Mouse (Mus musculus) erythroblast, embryonic 14.5 days (primary cell): ENCODE measurements at regions not wholly inside any gene's neighbourhood (a gene's known extent, or its start where the extent isn't known, plus 50 kb on each side); places are given as distances from the start of the nearest gene placed in this dataset.

Source experiments
- H3K27me3 ChIP-seq: 2 replicates; pipeline ENCODE4 v1.6.1; 2012; ENCODE audit warnings: inconsistent platforms; ENCODE audit not compliant: control insufficient read depth
- H3K36me3 ChIP-seq: 2 replicates; pipeline ENCODE4 v1.6.1; 2012; ENCODE audit warnings: mild to moderate bottlenecking, inconsistent platforms; ENCODE audit not compliant: control insufficient read depth
- H3K4me1 ChIP-seq: 2 replicates; pipeline ENCODE4 v1.6.1; 2012; ENCODE audit warnings: inconsistent platforms; ENCODE audit not compliant: control insufficient read depth
- H3K4me3 ChIP-seq: replicated peaks from 2 replicates; pipeline ENCODE3; 2012; ENCODE audit warnings: moderate library complexity, mild to moderate bottlenecking, inconsistent platforms
- H3K9me3 ChIP-seq: 2 replicates; pipeline ENCODE4 v1.6.1; 2012; ENCODE audit warnings: low read length, inconsistent platforms, mixed read lengths; ENCODE audit not compliant: control insufficient read depth
- GATA1 ChIP-seq: IDR thresholded peaks from 2 replicates; pipeline ENCODE4 v1.6.1; 2012; ENCODE audit warnings: low read length, inconsistent platforms, mixed read lengths
- TAL1 ChIP-seq: IDR thresholded peaks from 3 replicates; pipeline ENCODE4 v1.6.1; 2012; ENCODE audit warnings: low read length, inconsistent platforms, mixed read lengths

DNA sequence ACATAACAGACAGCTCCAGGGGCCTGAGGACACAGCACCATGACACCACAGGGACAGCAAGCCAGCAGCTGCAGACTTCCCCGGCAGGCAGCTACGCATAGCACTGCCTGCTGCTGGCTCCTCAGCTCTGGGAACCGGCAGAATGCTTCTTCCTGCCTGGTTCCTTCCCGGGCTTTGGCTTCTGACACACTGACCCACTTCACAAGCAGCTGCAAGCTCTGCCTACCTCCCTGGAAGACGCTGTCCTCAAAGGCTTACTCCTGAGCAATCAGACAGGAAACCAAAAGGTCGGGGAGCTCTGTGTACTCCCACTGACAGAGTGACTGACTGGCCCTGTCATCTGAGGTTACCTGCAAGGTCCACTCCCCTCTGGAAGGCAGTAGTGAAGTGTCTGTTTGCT, 159.5 kb upstream of the Zfp618 start:
- H3K27me3 ChIP-seq = no peaks in the 10 kb centered on the region
- H3K36me3 ChIP-seq = no peaks in the 10 kb centered on the region
- no peaks in the 10 kb centered on the region; the same call in 1 of the 2 replicates for H3K9me3 ChIP-seq
- TF ChIP-seq GATA1 = no peak
- no peak for TF ChIP-seq TAL1
- H3K4me3 ChIP-seq = no peak overlapping the region
- no peaks in the 10 kb centered on the region for H3K4me1 ChIP-seq

DNA sequence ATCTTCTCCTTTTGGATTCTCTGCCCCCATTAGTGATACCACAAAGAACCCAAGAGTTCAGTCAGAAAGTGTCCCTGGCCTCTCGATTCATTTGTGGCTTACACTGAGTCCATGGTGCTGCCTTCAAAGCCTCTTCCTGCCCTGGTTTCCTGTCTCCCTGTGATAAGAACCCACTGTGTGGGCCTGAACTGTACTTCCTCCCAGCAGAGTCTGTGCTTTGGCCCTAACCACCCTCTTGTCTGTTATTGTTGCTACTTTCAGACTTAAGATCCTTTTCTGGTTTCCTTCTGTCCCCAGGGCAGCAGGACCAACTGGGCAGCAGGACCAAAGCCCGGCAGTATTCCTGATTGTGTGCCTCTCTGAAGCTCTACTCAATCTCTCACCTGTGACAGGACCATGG, 158.6 kb upstream of the Zfp618 start:
- H3K27me3 ChIP-seq = no peaks in the 10 kb centered on the region
- no peaks in the 10 kb centered on the region for H3K36me3 ChIP-seq
- H3K4me3 ChIP-seq = no peak overlapping the region
- H3K4me1 ChIP-seq = no peaks in the 10 kb centered on the region
- no peaks in the 10 kb centered on the region; the same call in 1 of the 2 replicates for H3K9me3 ChIP-seq
- TF ChIP-seq GATA1 = no peak
- no peak for TF ChIP-seq TAL1

DNA sequence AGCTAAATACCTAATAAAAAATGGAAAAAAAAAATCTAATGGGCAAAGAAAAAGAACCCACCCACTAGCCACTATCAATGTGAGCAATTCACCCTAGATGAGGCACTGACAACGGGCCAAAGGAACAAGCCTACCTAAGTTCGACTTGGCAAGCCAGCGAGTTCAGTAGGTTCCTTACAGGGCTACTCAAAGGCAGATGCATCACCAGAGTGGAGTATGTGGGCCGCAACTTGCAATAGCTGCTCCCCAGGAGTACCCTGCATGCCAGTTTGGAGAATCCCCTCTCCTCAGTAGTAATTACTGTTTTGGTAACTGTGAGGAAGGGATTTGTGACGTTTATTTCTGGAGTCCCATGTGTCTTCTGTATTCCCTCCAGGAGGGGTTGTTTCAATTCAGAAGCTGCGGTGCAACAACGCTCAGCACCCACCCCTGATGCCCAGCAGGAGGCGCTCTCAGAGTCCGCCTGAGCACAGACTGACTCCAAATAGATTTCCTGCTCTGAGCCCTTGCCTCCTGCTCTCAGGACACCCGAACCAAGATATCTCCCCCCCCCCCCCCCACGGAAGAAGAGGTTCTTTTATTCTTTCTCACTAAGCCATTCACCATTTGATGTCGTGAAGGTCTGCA, 157.3 kb upstream of the Zfp618 start:
- Histone ChIP-seq H3K27me3 (no peaks in the 10 kb centered on the region), H3K4me3 (no peak overlapping the region), H3K9me3 (no peaks in the 10 kb centered on the region), H3K36me3 (no peaks in the 10 kb centered on the region), H3K4me1 (no peaks in the 10 kb centered on the region)
- TF ChIP-seq GATA1 = no peak
- TF ChIP-seq TAL1 = no peak

DNA sequence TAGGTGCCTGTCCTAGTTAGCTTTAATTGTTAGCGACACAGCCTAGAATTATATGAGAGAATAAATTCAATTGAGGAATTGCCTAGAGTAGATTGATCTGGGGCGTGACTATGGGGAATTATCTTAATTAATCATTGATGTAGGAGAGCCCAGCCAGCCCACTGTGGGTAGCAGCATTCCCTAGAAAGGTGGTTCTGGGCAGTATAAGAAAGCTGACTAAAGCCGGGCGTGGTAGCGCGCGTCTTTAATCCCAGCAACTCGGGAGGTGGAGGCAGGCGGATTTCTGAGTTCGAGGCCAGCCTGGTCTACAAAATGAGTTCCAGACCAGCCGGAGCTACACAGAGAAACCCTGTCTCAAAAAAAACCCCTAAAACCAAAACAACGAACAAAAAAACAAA, 156.8 kb upstream of the Zfp618 start:
- Histone ChIP-seq H3K4me3 (no peak overlapping the region), H3K27me3 (no peaks in the 10 kb centered on the region), H3K4me1 (no peaks in the 10 kb centered on the region), H3K36me3 (no peaks in the 10 kb centered on the region), H3K9me3 (no peaks in the 10 kb centered on the region)
- no peak for TF ChIP-seq GATA1
- TF ChIP-seq TAL1 = no peak

DNA sequence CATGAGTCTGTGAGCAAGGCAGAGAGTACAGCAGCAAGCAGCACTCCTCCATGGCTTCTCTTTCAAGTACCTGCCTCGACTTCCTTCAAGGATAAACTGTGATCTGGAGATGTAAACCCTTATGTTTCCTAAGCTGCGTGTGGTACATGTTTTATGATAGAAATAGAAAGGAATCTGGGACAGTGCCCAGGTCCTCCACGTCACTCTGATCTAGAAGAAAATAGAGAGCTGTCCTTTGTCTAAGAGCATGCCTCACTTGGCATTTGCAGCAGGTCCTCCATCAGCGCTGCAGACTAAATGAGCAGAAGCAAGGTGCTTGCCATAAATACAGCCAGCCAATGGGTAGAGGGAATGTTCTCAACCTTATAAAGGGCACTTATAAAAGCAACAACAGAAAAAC, 156.3 kb upstream of the Zfp618 start:
- TF ChIP-seq TAL1 (no peak), GATA1 (no peak)

DNA sequence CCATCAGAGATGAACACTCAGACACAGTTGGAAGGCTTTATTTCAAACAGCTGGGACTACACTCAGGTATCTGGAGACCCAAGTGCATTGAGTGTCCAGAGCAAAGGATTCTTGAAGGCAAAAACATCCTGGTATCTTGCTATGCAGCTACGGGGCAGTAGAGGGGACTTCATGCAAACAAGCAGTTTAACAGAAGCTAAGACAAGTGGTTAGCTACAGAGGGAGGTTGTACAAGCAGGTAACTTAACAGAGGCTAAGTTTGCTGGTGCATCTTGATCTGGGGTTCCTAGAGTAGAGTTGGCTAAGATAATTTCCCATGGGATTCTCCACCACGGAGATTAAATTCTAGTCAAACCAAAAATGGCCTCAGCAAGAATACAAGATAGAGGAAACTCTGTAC, 145.5 kb upstream of the Zfp618 start:
- Histone ChIP-seq H3K36me3 (no peaks in the 10 kb centered on the region), H3K4me3 (no peak overlapping the region), H3K27me3 (no peaks in the 10 kb centered on the region), H3K9me3 (no peaks in the 10 kb centered on the region), H3K4me1 (no peaks in the 10 kb centered on the region)
- no peak for TF ChIP-seq TAL1
- no peak for TF ChIP-seq GATA1

More for the DNA sequence above, 156.3 kb upstream of the Zfp618 start:
- Histone ChIP-seq H3K4me1 (no peaks in the 10 kb centered on the region), H3K36me3 (no peaks in the 10 kb centered on the region), H3K9me3 (no peaks in the 10 kb centered on the region), H3K4me3 (no peak overlapping the region), H3K27me3 (no peaks in the 10 kb centered on the region)

DNA sequence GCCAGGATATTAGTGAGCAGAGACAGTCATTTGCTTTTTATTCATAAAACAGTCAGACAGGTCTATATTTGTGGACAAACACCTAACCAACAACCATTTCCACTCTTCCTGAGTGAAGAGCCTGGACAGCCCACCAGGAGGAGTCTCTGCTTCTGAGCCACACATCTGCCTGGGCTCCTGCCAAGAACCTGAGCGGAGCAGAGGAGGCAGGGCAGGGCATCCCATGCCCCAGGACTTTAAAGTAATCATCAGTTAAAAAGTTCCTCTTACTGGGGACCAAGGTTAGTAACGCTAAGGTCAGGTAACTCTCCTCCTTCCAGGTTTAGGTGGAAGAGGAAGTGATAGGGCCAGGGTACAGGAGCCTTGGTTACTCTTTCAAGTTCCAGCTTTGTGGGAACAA, 144.1 kb upstream of the Zfp618 start:
- Histone ChIP-seq H3K36me3 (no peaks in the 10 kb centered on the region), H3K9me3 (no peaks in the 10 kb centered on the region), H3K27me3 (no peaks in the 10 kb centered on the region), H3K4me3 (no peak overlapping the region), H3K4me1 (no peaks in the 10 kb centered on the region)
- TF ChIP-seq TAL1 (no peak), GATA1 (no peak)

DNA sequence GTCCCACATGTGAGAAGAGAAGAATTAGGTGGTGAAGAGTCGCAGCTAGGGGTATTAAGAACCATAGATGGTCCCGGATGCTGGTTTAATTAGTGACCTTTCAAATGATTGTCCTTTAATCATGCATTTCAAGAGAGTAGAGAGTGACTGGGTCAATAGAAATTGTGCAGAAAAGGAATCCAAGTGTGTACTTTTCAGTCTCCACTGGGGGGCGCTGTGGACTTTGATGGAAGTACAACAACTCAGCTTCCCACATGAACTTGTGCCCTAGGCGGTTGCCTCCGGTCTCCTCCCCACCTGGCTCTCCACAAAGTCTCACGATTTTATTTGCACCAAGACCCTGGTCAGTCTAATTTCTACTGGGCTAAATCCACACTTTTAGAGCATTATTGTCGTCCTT, 142.8 kb upstream of the Zfp618 start:
- TF ChIP-seq TAL1 (no peak), GATA1 (no peak)
- no peak overlapping the region for H3K4me3 ChIP-seq
- H3K36me3 ChIP-seq = no peaks in the 10 kb centered on the region
- H3K27me3 ChIP-seq = no peaks in the 10 kb centered on the region
- no peaks in the 10 kb centered on the region for H3K9me3 ChIP-seq
- no peaks in the 10 kb centered on the region for H3K4me1 ChIP-seq

DNA sequence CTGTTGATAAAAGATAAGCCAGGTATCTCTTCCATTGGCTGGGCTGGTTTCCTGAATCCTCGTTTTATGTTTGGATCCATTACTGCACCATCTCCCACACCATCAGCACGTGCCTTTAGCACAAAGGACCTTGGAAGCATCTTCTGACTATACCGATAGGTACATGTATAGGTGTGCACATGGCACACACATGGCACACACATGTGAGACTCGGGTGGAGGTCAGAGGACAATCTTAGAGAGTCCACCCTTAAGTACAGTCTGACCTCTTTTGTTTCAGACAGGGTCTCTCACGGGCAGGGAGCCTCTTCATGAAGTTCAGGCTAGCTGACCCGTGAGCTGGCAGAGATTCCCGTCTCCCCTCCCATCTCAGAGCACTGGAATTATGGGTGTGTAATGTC, 142.3 kb upstream of the Zfp618 start:
- Histone ChIP-seq H3K9me3 (no peaks in the 10 kb centered on the region), H3K4me1 (no peaks in the 10 kb centered on the region), H3K36me3 (no peaks in the 10 kb centered on the region), H3K4me3 (no peak overlapping the region), H3K27me3 (no peaks in the 10 kb centered on the region)
- TF ChIP-seq GATA1 = no peak
- TF ChIP-seq TAL1 = no peak

DNA sequence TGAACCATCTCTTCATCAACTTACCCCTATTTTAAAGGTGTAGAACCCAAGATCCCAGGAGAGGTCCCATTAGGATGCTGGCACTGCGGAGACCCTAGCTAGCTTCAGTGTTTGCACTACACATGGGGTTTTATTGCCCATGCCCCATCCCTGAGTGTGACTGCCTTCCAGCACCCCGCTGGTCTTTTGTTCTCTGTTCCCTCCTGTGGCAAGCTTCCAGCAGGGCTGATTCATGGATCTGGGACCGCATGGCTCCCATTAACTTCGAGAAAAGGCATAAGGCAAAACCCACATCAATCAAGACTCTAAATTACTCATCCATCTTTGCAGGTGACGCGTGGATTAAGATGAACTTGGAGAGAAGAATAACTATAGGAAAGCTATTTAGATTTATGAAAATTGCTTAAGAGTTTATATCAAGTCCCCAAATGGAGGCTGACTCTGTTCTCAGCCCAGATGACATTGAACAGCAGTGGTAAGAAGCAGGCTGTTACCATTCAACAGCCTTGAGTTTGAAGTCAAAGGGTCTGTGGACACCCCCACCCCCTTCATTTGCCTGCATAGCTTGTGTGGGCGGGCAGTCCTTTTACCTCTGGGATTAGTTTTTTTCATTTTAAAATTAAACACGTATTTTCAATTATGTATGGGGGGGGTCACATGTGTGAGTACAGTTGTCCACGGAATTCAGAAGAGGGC, 141.7 kb upstream of the Zfp618 start:
- no peaks in the 10 kb centered on the region for H3K9me3 ChIP-seq
- TF ChIP-seq GATA1 (no peak), TAL1 (no peak)

More for the DNA sequence above, 141.7 kb upstream of the Zfp618 start:
- Histone ChIP-seq H3K27me3 (no peaks in the 10 kb centered on the region), H3K4me3 (no peak overlapping the region), H3K4me1 (no peaks in the 10 kb centered on the region), H3K36me3 (no peaks in the 10 kb centered on the region)
